8 mouse cellular contexts compared by ENCODE assay signal in the genomic region with DNA sequence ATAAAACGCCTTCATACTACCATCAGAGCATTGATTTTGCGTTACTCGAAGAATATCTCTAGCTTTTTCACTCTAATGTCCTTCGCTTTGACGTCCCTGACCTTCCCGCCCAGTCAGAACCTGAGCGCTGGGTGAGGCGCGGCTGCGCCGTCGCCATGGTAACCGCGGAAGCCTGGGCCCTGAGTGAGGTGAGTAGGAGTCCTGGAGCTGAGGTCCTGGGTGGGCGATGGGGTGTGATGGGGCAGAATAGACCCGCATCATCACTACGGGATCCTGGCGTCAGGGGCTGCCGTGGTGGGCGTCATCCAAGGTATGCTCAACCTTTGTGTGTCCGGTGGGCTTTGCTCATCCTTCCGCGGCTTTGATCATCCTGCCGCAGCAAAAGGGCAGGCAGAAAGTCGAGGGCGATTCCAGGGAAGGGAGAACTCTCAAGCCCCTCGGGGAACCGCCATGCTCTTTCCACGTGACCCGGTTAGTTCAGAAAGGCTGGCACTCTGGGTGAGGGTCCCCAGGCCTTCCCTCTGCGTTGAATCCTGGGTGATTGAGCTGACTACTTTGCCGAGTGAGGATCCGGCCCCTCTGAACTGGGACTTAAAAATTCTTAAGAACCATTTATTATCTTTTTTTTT. TPM values are rescaled to one million over a fixed set of nuclear protein-coding genes. Genes with fewer than 3 reads are reported as not detected.
DNase-seq lines count a peak whose midpoint lies in the region; ATAC-seq and TF ChIP-seq lines count a peak whose summit lies in the region.

TSS of gene Ankrd45 (plus strand) at position 161 of the 629 bp plus-strand sequence.

- no peaks in the 10 kb centered on the region for H3K36me3 ChIP-seq in embryonic facial prominence, embryonic 15.5 days
- H3K36me3 ChIP-seq in liver, postnatal 0 days (replicated peaks; ENCODE audit: insufficient read depth, low read length): no peaks in the 10 kb centered on the region

- H3K9ac ChIP-seq in embryonic facial prominence, embryonic 15.5 days: 0 out of 2 replicates have a peak within 1 kb of the TSS, but pooled peaks have one; percentile 16
- no peak within 1 kb of the TSS for H3K9ac ChIP-seq in liver, postnatal 0 days (replicated peaks)

- WGBS in embryonic facial prominence, embryonic 15.5 days: 7% methylated on average over 33 of the region's 33 CpGs
- 11% methylated on average over 33 of the region's 33 CpGs for WGBS in liver, postnatal 0 days (ENCODE audit: insufficient replicate concordance)

- no peaks in the 10 kb centered on the region for H3K9me3 ChIP-seq in embryonic facial prominence, embryonic 15.5 days (replicated peaks)
- no peaks in the 10 kb centered on the region for H3K9me3 ChIP-seq in liver, postnatal 0 days (ENCODE audit: low read length)

- DNase-seq in B cell, adult 2 months: peak; percentile 45 to 50
- peak; percentile 83 to 84 for DNase-seq in adrenal gland, postnatal 36 days
- DNase-seq in layer of hippocampus, adult 8-10 months (ENCODE audit: low spot score in 2 of 2): peak; percentile 38 to 68
- DNase-seq in liver, postnatal 0 days: peak; percentile 36
- DNase-seq in retina, embryonic 14.5 days (ENCODE audit: low spot score): peak; percentile 73
- no peak for DNase-seq in gastrocnemius, postnatal 10 days

- H3K4me1 ChIP-seq in embryonic facial prominence, embryonic 15.5 days: peaks cover 5% of the 10 kb centered on the region; the same call in 1 of the 2 replicates
- H3K4me1 ChIP-seq in liver, postnatal 0 days (ENCODE audit: insufficient read depth): no peaks in the 10 kb centered on the region

- H3K27ac ChIP-seq in embryonic facial prominence, embryonic 15.5 days (replicated peaks): no peak within 1 kb of the TSS
- no peak within 1 kb of the TSS for H3K27ac ChIP-seq in liver, postnatal 0 days (ENCODE audit: low read depth)

- peak within 1 kb of the TSS; percentile 70 for H3K4me2 ChIP-seq in embryonic facial prominence, embryonic 15.5 days (replicated peaks)
- peak within 1 kb of the TSS; percentile 53 for H3K4me2 ChIP-seq in liver, postnatal 0 days (ENCODE audit: low read depth, low read length)

- peak within 1 kb of the TSS; percentile 41 for H3K4me3 ChIP-seq in embryonic facial prominence, embryonic 15.5 days (replicated peaks)
- H3K4me3 ChIP-seq in liver, postnatal 0 days (ENCODE audit: low read depth, low read length): peak within 1 kb of the TSS; percentile 8; the same call in 1 of the 2 replicates

- TF ChIP-seq CTCF in liver, postnatal 0 days (IDR thresholded peaks at IDR 0.05; ENCODE audit: low read depth): no peak

- TF ChIP-seq EP300 in liver, postnatal 0 days (IDR thresholded peaks at IDR 0.05; ENCODE audit: low read depth): no peak

- peak; percentile 85 for ATAC-seq in embryonic facial prominence, embryonic 15.5 days (ENCODE audit: insufficient number of reproducible peaks, low FRiP score, low TSS enrichment, low read depth)
- ATAC-seq in hematopoietic stem cell, adult 5-6 weeks (replicated peaks in 1 of 2; ENCODE audit: insufficient read depth in 1 of 2, low FRiP score in 2 of 2, low TSS enrichment in 1 of 2, low read depth in 1 of 2, poor library complexity in 2 of 2, severe bottlenecking in 2 of 2): peak; percentile 60 to 67; a peak in 2 of 4 replicates
- no peak for ATAC-seq in liver, postnatal 0 days

- no peaks in the 10 kb centered on the region for H3K27me3 ChIP-seq in embryonic facial prominence, embryonic 15.5 days
- H3K27me3 ChIP-seq in liver, postnatal 0 days (ENCODE audit: insufficient read depth, low read length): 0 out of 2 replicates have a peak, but pooled peaks cover 7% of the 10 kb centered on the region

RNA-seq across cellular contexts. Expression of gene Ankrd45, which starts in this region (rescaled TPM):
- total RNA-seq in adrenal gland, postnatal 36 days (2021): 1 to 10 TPM; 4.4 to 8.5 TPM
- 2.1 and 3.8 TPM in 2 replicates for polyA plus RNA-seq in embryonic facial prominence, embryonic 15.5 days (2015; fragmentation: Nextera tagmentation; extraction: Ambion mirVana)
- total RNA-seq in hematopoietic stem cell, adult 5-6 weeks (2017): not detected in 2 replicates
- 10 to 100 TPM; 49.8 to 59.5 (median 51.9) TPM for total RNA-seq in layer of hippocampus, adult 8-10 months (2022)
- polyA plus RNA-seq in liver, postnatal 0 days (2015; fragmentation: Nextera tagmentation; extraction: Ambion mirVana): not detected in 2 replicates
- total RNA-seq in gastrocnemius, postnatal 10 days (2021): under 1 TPM in 1 of 2 experiments, not detected in 1; 0.16 TPM

Comparison
In these comparisons a context has a peak if more than half of its experiments do, and no peak if none do; other contexts are left out.
1. RNA of gene Ankrd45 (total RNA-seq): 49.8 to 59.5 TPM in layer of hippocampus, adult 8-10 months; 4.4 to 8.5 TPM in adrenal gland, postnatal 36 days, 0.16 TPM in gastrocnemius, postnatal 10 days and not detected in hematopoietic stem cell, adult 5-6 weeks; every median in the first group is over 4 times any median in the second.
2. Peak in ATAC-seq in hematopoietic stem cell, adult 5-6 weeks; RNA of the gene not detected or under 1 TPM.
3. Peak in DNase-seq, H3K4me3 ChIP-seq and H3K4me2 ChIP-seq in liver, postnatal 0 days; RNA of the gene not detected or under 1 TPM.